Mouse (Mus musculus) kidney, postnatal 4 days (tissue): Measurements from ENCODE around the gene Rbm28.

Experiments
- DNase-seq, 2 experiments: peaks; one replicate each; pipeline ENCODE4 v3.0.0; 2021; ENCODE audit warnings: mixed read lengths in 2 of 2

The Rbm28 gene

GRCm38 (mm10) chr6:29143608-29144007, 21.2 kb downstream of the Rbm28 start:
- DNase-seq, result peak; percentile 82 to 83

- DNase-seq, result no peak
Observed at GRCm38 (mm10) chr6:29137441-29137840, 27.4 kb downstream of the Rbm28 start.

- no peak for DNase-seq
Observed at GRCm38 (mm10) chr6:29133100-29133499, 31.7 kb downstream of the Rbm28 start.

- no peak for DNase-seq
Observed at GRCm38 (mm10) chr6:29126878-29127426, 37.9 kb downstream of the Rbm28 start.

GRCm38 (mm10) chr6:29119990-29120389, 44.8 kb downstream of the Rbm28 start:
- DNase-seq, result no peak

GRCm38 (mm10) chr6:29118963-29119362, 45.8 kb downstream of the Rbm28 start:
- no peak for DNase-seq

- no peak for DNase-seq
Observed at GRCm38 (mm10) chr6:29118231-29118630, 46.6 kb downstream of the Rbm28 start.

- DNase-seq, result peak; percentile 37 to 64
Observed at GRCm38 (mm10) chr6:29117417-29118104, 47.2 kb downstream of the Rbm28 start.

- DNase-seq, result no peak
Observed at GRCm38 (mm10) chr6:29115756-29116155, 49.0 kb downstream of the Rbm28 start.

GRCm38 (mm10) chr6:29111501-29111900, 53.3 kb downstream of the Rbm28 start:
- DNase-seq, result no peak

GRCm38 (mm10) chr6:29108376-29108775, 56.4 kb downstream of the Rbm28 start:
- no peak for DNase-seq

GRCm38 (mm10) chr6:29101248-29101864, 63.5 kb downstream of the Rbm28 start:
- no peak for DNase-seq

- DNase-seq, result no peak
Observed at GRCm38 (mm10) chr6:29100423-29100822, 64.4 kb downstream of the Rbm28 start.

GRCm38 (mm10) chr6:29099536-29100170, 65.2 kb downstream of the Rbm28 start:
- DNase-seq, result no peak

- DNase-seq, result peak; percentile 18 to 41
Observed at GRCm38 (mm10) chr6:29092904-29093303, 71.9 kb downstream of the Rbm28 start.

GRCm38 (mm10) chr6:29092234-29092633, 72.6 kb downstream of the Rbm28 start:
- DNase-seq, result no peak

GRCm38 (mm10) chr6:29087921-29088709, 76.7 kb downstream of the Rbm28 start:
- DNase-seq, result peak; percentile 37 to 46

- DNase-seq, result no peak
Observed at GRCm38 (mm10) chr6:29084401-29084800, 80.4 kb downstream of the Rbm28 start.

- no peak for DNase-seq
Observed at GRCm38 (mm10) chr6:29082776-29083354, 81.9 kb downstream of the Rbm28 start.

- no peak for DNase-seq
Observed at GRCm38 (mm10) chr6:29081826-29082363, 82.9 kb downstream of the Rbm28 start.

- peak in 1 of 2 experiments; percentile 24 for DNase-seq
Observed at GRCm38 (mm10) chr6:29079291-29079690, 85.5 kb downstream of the Rbm28 start.

- DNase-seq, result no peak
Observed at GRCm38 (mm10) chr6:29074133-29074469, 90.7 kb downstream of the Rbm28 start.
